Mouse (Mus musculus) lung, embryonic 14.5 days (tissue): ENCODE results near the gene Adora2a. TPM values are rescaled to one million over a fixed set of nuclear protein-coding genes. Genes with fewer than 3 reads are reported as not detected.
"Not testable (repeated sequence)": the region's sequence is repeated elsewhere in the genome, so short reads cannot be mapped to it uniquely, and the experiment has no call there.

Experiments used
- ATAC-seq: fragments of 200-750 bp; cut with Nextera tagmentation; 2 replicates; pipeline ENCODE4 v1.8.0; 2017; ENCODE audit warnings: mild to moderate bottlenecking, moderate TSS enrichment, moderate library complexity; ENCODE audit not compliant: insufficient read depth
- DNase-seq: peaks from one replicate; pipeline ENCODE4 v3.0.0-alpha.2; 2015
- H3K27ac ChIP-seq: fragments of 300-500 bp; sonication (generic); 2 replicates; pipeline ENCODE4 v1.5.1; 2014; ENCODE audit warnings: low read depth, mild to moderate bottlenecking, moderate library complexity
- H3K27me3 ChIP-seq: fragments of 300-500 bp; sonication (generic); 2 replicates; pipeline ENCODE4 v1.6.1; 2014; ENCODE audit warnings: low read length, control low read depth; ENCODE audit not compliant: insufficient read depth
- H3K36me3 ChIP-seq: fragments of 300-500 bp; sonication (generic); 2 replicates; pipeline ENCODE4 v1.6.1; 2014; ENCODE audit warnings: control low read depth; ENCODE audit not compliant: insufficient read depth
- H3K4me1 ChIP-seq: fragments of 300-500 bp; sonication (generic); 2 replicates; pipeline ENCODE4 v1.6.1; 2014; ENCODE audit warnings: antibody characterized with exemption, control low read depth; ENCODE audit not compliant: insufficient read depth
- H3K4me2 ChIP-seq: fragments of 300-500 bp; sonication (generic); 2 replicates; pipeline ENCODE4 v1.6.1; 2014; ENCODE audit warnings: mild to moderate bottlenecking
- H3K4me3 ChIP-seq: fragments of 300-500 bp; sonication (generic); 2 replicates; pipeline ENCODE4 v1.5.1; 2014; ENCODE audit warnings: low read depth, low read length
- H3K9ac ChIP-seq: fragments of 300-500 bp; sonication (generic); 2 replicates; pipeline ENCODE4 v1.6.1; 2014
- H3K9me3 ChIP-seq: fragments of 300-500 bp; sonication (generic); 2 replicates; pipeline ENCODE4 v1.6.1; 2016; ENCODE audit warnings: low read depth, low read length, control low read depth
- CTCF ChIP-seq: IDR thresholded peaks from 2 replicates; pipeline ENCODE4 v1.5.1; 2016; ENCODE audit warnings: antibody characterized with exemption, low read depth
- WGBS: fragments of 180-500 bp; shearing (Covaris S2); extraction: QIAGEN DNeasy Blood & Tissue Kit; methylation state at CpG from one replicate; pipeline ENCODE4 v1.1.7; 2014; 5-methylcytosine and 5-hydroxymethylcytosine counted together
- polyA plus RNA-seq: library from polyadenylated mRNA; unstranded; fragments of >200 nt; fragmentation: Nextera tagmentation; extraction: Ambion mirVana; gene quantifications from 2 replicates; pipeline ENCODE4 v1.2.1, GENCODE M21; 2014

The Adora2a gene
- polyA plus RNA-seq, 1 experiment from 2014 or later, result 7.3 TPM

DNA sequence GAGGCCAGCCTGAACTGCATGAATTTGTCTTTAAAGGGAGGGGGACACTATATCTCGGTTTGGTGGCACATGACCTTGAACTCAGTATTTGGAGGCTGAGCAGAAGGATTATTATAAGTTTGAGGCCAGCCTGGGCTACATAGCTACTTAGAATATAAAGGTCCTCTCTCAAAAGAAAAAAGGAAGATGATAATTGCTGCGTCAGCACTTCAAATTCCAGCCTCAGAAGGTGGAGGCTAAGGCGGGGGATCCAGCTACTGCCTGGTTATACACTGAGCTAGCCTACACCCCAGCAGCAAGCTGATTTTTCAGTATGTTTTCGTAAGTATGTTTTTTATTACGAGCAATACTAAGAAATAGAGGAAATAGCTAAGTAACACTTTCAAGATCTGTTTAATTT is 26.0 kb upstream of the Adora2a start:
- Histone ChIP-seq H3K9ac (no peak overlapping the region), H3K4me1 (no peaks in the 10 kb centered on the region), H3K9me3 (no peaks in the 10 kb centered on the region), H3K27ac (no peak overlapping the region), H3K4me3 (no peak overlapping the region), H3K4me2 (no peak overlapping the region), H3K27me3 (no peaks in the 10 kb centered on the region), H3K36me3 (peaks cover 42% of the 10 kb centered on the region)
- DNase-seq, result no peak
- TF ChIP-seq CTCF, result no peak
- 83% methylated on average over 5 of the region's 5 CpGs for WGBS
- no peak for ATAC-seq

- ATAC-seq, result no peak
- H3K4me3 ChIP-seq, result no peak overlapping the region
- no peak for DNase-seq
- no peak for TF ChIP-seq CTCF
- H3K36me3 ChIP-seq, result peaks cover 47% of the 10 kb centered on the region
- no peaks in the 10 kb centered on the region for H3K4me1 ChIP-seq
- WGBS, result 81% methylated on average over 1 of the region's 1 CpGs
- H3K27ac ChIP-seq, result no peak overlapping the region
- H3K27me3 ChIP-seq, result no peaks in the 10 kb centered on the region
- no peak overlapping the region for H3K9ac ChIP-seq
- H3K4me2 ChIP-seq, result no peak overlapping the region
- no peaks in the 10 kb centered on the region for H3K9me3 ChIP-seq
These were observed 25.3 kb upstream of the Adora2a start for GRCm38 (mm10) chr10:75291338-75291737.

DNA sequence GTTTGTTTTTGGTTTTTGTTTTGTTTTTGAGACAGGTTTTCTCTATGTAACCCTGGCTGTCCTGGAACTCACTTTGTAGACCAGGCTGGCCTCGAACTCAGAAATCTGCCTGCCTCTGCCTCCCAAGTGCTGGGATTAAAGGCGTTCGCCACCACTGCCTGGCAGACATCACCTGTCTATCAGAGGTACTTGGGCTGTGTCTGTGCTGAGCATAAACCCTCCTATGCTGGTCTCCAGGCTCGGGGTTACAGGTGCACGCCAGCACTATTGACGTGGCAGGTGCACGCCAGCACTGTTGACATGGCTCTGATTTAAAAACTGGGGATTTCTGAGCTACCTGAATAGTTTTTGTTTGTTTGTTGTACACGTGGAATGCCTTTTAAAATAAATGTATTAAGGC is 24.5 kb upstream of the Adora2a start:
- not testable (repeated sequence) for ATAC-seq, H3K4me2 ChIP-seq, DNase-seq, H3K27me3 ChIP-seq, H3K4me3 ChIP-seq, H3K27ac ChIP-seq, H3K9me3 ChIP-seq, H3K4me1 ChIP-seq, H3K9ac ChIP-seq
- WGBS, result 84% methylated on average over 8 of the region's 8 CpGs
- peaks cover 47% of the 10 kb centered on the region for H3K36me3 ChIP-seq

- H3K27ac ChIP-seq, result no peak overlapping the region
- H3K36me3 ChIP-seq, result peaks cover 50% of the 10 kb centered on the region
- ATAC-seq, result no peak
- no peaks in the 10 kb centered on the region for H3K4me1 ChIP-seq
- H3K4me3 ChIP-seq, result no peak overlapping the region
- no peak overlapping the region for H3K4me2 ChIP-seq
- TF ChIP-seq CTCF, result no peak
- H3K9me3 ChIP-seq, result no peaks in the 10 kb centered on the region
- 41% methylated on average over 3 of the region's 3 CpGs for WGBS
- H3K9ac ChIP-seq, result no peak overlapping the region
- no peaks in the 10 kb centered on the region for H3K27me3 ChIP-seq
- no peak for DNase-seq
These were observed 23.4 kb upstream of the Adora2a start for GRCm38 (mm10) chr10:75293288-75293687.

DNA sequence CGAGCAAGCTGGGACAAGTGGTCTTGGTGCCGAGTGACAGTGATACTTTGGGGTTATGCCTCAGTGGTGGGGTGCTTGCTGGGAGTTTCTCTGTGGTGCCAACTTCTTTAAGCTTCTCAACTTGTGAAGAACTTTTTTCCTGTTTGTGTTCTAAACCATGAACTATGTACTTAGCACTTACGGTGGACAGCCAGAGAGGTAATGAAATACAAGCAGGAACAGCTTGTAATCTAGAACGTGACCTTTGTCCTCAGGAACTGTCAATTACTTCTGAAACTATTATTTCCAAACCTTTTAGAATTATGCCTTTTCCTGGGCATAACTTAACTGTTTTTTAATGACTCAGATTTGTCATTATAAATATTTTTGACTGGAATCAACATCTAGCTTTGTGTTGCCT is 22.3 kb upstream of the Adora2a start:
- no peak overlapping the region for H3K4me3 ChIP-seq
- no peak overlapping the region for H3K9ac ChIP-seq
- H3K4me1 ChIP-seq, result no peaks in the 10 kb centered on the region
- H3K27me3 ChIP-seq, result no peaks in the 10 kb centered on the region
- peaks cover 40% of the 10 kb centered on the region for H3K36me3 ChIP-seq
- ATAC-seq (no peak), DNase-seq (no peak)
- no peak overlapping the region for H3K4me2 ChIP-seq
- WGBS, result 58% methylated on average over 4 of the region's 4 CpGs
- TF ChIP-seq CTCF, result no peak
- H3K27ac ChIP-seq, result no peak overlapping the region
- H3K9me3 ChIP-seq, result no peaks in the 10 kb centered on the region

DNA sequence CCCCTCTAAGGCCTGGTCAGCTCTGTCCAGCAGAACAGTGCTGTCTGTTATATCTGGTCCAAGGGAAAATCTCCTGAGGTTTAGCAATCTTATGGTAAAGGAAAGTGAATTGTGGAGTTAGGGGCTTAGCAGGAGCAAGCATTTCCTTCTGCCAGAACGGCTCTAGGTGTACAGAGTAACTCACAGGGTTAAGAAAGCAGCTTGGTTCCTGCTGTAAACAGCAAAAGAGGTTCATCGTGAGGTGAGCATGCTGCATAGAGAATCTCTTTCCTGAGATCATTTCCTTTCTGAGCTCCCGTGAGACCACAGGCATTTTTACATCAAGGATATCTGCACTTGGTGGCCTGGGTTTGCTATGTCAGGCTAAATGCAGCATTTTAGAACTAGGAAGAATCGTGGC is 21.8 kb upstream of the Adora2a start:
- H3K4me2 ChIP-seq, result no peak overlapping the region
- H3K27me3 ChIP-seq, result no peaks in the 10 kb centered on the region
- DNase-seq (no peak), ATAC-seq (no peak)
- TF ChIP-seq CTCF, result no peak
- H3K4me3 ChIP-seq, result no peak overlapping the region
- peaks cover 36% of the 10 kb centered on the region for H3K36me3 ChIP-seq
- 76% methylated on average over 4 of the region's 4 CpGs for WGBS
- H3K4me1 ChIP-seq, result no peaks in the 10 kb centered on the region
- no peaks in the 10 kb centered on the region for H3K9me3 ChIP-seq
- no peak overlapping the region for H3K9ac ChIP-seq
- no peak overlapping the region for H3K27ac ChIP-seq

- Histone ChIP-seq H3K4me1 (no peaks in the 10 kb centered on the region), H3K9me3 (no peaks in the 10 kb centered on the region), H3K36me3 (peaks cover 45% of the 10 kb centered on the region), H3K4me3 (no peak overlapping the region), H3K27ac (no peak overlapping the region), H3K4me2 (no peak overlapping the region), H3K27me3 (no peaks in the 10 kb centered on the region), H3K9ac (no peak overlapping the region)
- TF ChIP-seq CTCF, result no peak
- DNase-seq, result no peak
- ATAC-seq, result no peak
- 94% methylated on average over 5 of the region's 5 CpGs for WGBS
These were observed 18.1 kb upstream of the Adora2a start for GRCm38 (mm10) chr10:75298608-75299007.

DNA sequence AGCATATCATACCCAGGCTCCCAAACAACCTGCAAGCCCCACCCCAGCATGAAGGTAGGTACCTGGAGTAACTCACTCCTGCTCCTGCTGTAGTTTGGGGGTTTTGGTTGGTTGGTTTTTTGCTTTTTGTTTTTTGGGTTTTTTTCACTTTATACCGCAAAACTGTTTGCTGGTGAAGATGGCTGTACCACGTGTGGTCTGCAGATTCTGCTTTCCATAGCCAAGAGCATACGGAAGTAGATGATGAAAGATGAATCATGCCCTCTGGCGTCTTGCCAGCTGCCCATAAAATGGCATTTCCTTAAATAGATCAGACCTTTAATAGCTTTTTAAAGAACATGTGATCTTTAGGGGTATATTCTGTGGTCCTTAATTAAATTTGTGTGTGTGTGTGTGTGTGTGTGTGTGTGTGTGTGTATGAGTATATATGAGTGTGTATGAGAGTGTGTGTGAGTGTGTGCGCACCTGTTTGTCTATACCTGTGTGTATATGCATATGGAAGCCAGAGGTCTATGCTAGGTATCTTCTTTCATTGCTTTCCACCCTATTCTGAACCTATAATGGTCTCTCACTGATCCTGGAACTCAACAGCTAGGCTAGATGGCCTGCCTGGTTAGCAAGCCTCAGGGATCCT is 16.8 kb upstream of the Adora2a start:
- Histone ChIP-seq H3K27me3 (no peaks in the 10 kb centered on the region), H3K9ac (no peak overlapping the region), H3K27ac (no peak overlapping the region), H3K4me3 (no peak overlapping the region), H3K4me2 (no peak overlapping the region), H3K4me1 (no peaks in the 10 kb centered on the region), H3K9me3 (no peaks in the 10 kb centered on the region), H3K36me3 (peaks cover 48% of the 10 kb centered on the region)
- TF ChIP-seq CTCF, result no peak
- WGBS, result 53% methylated on average over 5 of the region's 5 CpGs
- ATAC-seq (no peak), DNase-seq (peak; percentile 82)
